Mouse (Mus musculus) spleen, adult 2 months (tissue): ENCODE results near the gene Prkca.

Experiments used
- CTCF ChIP-seq: fragments of 200-500 bp; IDR thresholded peaks from 2 replicates; pipeline ENCODE4 v1.5.1; 2011; ENCODE audit warnings: mild to moderate bottlenecking, inconsistent platforms; ENCODE audit not compliant: insufficient read depth, insufficient read length, insufficient replicate concordance; ENCODE audit errors: extremely low read depth
- POLR2A ChIP-seq: fragments of 200-500 bp; IDR thresholded peaks from 2 replicates; pipeline ENCODE4 v1.6.1; 2011; ENCODE audit warnings: low read depth, low read length, inconsistent platforms

DNA sequence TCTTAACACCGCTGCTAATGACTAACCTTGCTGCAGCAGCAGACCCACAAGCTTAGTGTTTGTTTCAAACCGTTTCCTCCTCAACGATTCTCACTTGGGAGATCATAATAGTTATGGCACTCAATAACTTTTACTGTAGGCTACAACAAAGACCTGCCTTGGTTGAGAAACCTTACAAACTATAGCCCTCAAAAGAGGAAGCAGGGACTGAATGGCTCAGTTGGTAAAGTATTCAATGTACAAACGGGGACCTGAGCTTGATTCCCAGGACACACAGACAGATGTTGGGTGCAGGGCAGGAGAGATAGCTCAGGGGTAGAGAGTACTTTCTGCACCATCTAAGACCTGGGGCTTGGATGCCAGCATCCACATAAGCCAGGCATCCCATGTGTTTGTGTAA lies 191.1 kb downstream of the Prkca start:
- no peak for TF ChIP-seq CTCF
- no peak for TF ChIP-seq POLR2A
